Comparison of ENCODE assay signal across 8 mouse cellular contexts in genomic region chr5:33628820-33629300, GRCm38 (mm10). TPM values are rescaled to one million over a fixed set of nuclear protein-coding genes. Genes with fewer than 3 reads are reported as not detected.
A peak's percentile ranks its signal among the peaks of the same experiment; 100 is the strongest.
DNase-seq lines count a peak whose midpoint lies in the region; ATAC-seq and TF ChIP-seq lines count a peak whose summit lies in the region.

No protein-coding gene starts in this region.

- H3K27me3 ChIP-seq in heart, adult 2 months (ENCODE audit: control insufficient read depth, insufficient read depth, low read length), result no peaks in the 10 kb centered on the region
- no peaks in the 10 kb centered on the region for H3K27me3 ChIP-seq in forebrain, embryonic 11.5 days (ENCODE audit: control insufficient read depth, insufficient read depth, low read length)
- H3K27me3 ChIP-seq in megakaryocyte, embryonic 14.5 days (replicated peaks), result no peaks in the 10 kb centered on the region
- H3K27me3 ChIP-seq in splenic B cell, adult 2 months (ENCODE audit: control insufficient read depth, insufficient read depth, low read length, poor library complexity, severe bottlenecking), result no peaks in the 10 kb centered on the region

- under 1% methylated on average over 24 of the region's 24 CpGs for WGBS in heart, adult 2 months
- WGBS in forebrain, embryonic 11.5 days, result under 1% methylated on average over 24 of the region's 24 CpGs

- no peak for TF ChIP-seq CTCF in heart, adult 2 months (IDR thresholded peaks at IDR 0.05)

- no peak for TF ChIP-seq EP300 in heart, adult 2 months (IDR thresholded peaks at IDR 0.05; ENCODE audit: insufficient read depth, low read depth, low read length)

- peaks cover 6% of the 10 kb centered on the region for H3K79me2 ChIP-seq in heart, adult 2 months (replicated peaks; ENCODE audit: control insufficient read depth, insufficient read depth, low read length)

- no peak for TF ChIP-seq POLR2A in heart, adult 2 months (IDR thresholded peaks at IDR 0.05; ENCODE audit: insufficient read depth, low read depth, low read length)

- no peaks in the 10 kb centered on the region for H3K9me3 ChIP-seq in forebrain, embryonic 11.5 days (ENCODE audit: control insufficient read depth, low read length)
- H3K9me3 ChIP-seq in megakaryocyte, embryonic 14.5 days, result no peaks in the 10 kb centered on the region

- no peak for ATAC-seq in forebrain, embryonic 11.5 days (replicated peaks; ENCODE audit: low FRiP score)
- 0 out of 4 replicates have a peak, but pooled peaks have one; percentile 18 to 21 for ATAC-seq in hematopoietic stem cell, adult 5-6 weeks (replicated peaks in 1 of 2; ENCODE audit: insufficient read depth in 1 of 2, low FRiP score in 2 of 2, low TSS enrichment in 1 of 2, low read depth in 1 of 2, poor library complexity in 2 of 2, severe bottlenecking in 2 of 2)

- intact Hi-C loops in heart, adult 2 months (cut with DNase I), result no loop called here
- intact Hi-C loops in heart, postnatal 36 days (cut with DNase I), result loop anchor here (10.0 kb wide), 1 partner anchor 354 kb away; the partner anchor contains the start of gene Ctbp1

- peaks cover 14% of the 10 kb centered on the region for H3K4me1 ChIP-seq in heart, adult 2 months (ENCODE audit: control insufficient read depth, insufficient read depth, low read length)
- no peaks in the 10 kb centered on the region; the same call in 1 of the 2 replicates for H3K4me1 ChIP-seq in forebrain, embryonic 11.5 days (replicated peaks; ENCODE audit: control insufficient read depth, insufficient read depth, low read length)
- peaks cover 55% of the 10 kb centered on the region for H3K4me1 ChIP-seq in megakaryocyte, embryonic 14.5 days

- DNase-seq in heart, adult 2 months, result no peak
- no peak for DNase-seq in heart, postnatal 36 days
- peak; percentile 72 for DNase-seq in adrenal gland, postnatal 14 days
- peak; percentile 77 for DNase-seq in forebrain, embryonic 11.5 days (ENCODE audit: low spot score)
- DNase-seq in left cerebral cortex, adult 8-10 months (ENCODE audit: low spot score in 2 of 2), result peak; percentile 28 to 47
- DNase-seq in splenic B cell, adult 2 months (ENCODE audit: low read depth, low spot score), result peak; percentile 61

- peak overlapping the region; percentile 75 for H3K4me3 ChIP-seq in heart, adult 2 months
- H3K4me3 ChIP-seq in forebrain, embryonic 11.5 days (ENCODE audit: low read depth, low read length), result peak overlapping the region; percentile 75
- H3K4me3 ChIP-seq in megakaryocyte, embryonic 14.5 days (replicated peaks), result peak overlapping the region; percentile 99

- H3K4me2 ChIP-seq in forebrain, embryonic 11.5 days (ENCODE audit: low read depth, low read length, severe bottlenecking), result peak overlapping the region; percentile 90

- peak overlapping the region; percentile 80 for H3K27ac ChIP-seq in heart, adult 2 months
- peak overlapping the region; percentile 77 for H3K27ac ChIP-seq in forebrain, embryonic 11.5 days (ENCODE audit: low read depth, low read length)

- H3K36me3 ChIP-seq in heart, adult 2 months (ENCODE audit: control insufficient read depth, insufficient read depth, low read length), result peaks cover 3% of the 10 kb centered on the region; the same call in 1 of the 2 replicates
- no peaks in the 10 kb centered on the region for H3K36me3 ChIP-seq in forebrain, embryonic 11.5 days (ENCODE audit: control insufficient read depth, insufficient read depth, low read length)
- peaks cover 15% of the 10 kb centered on the region for H3K36me3 ChIP-seq in megakaryocyte, embryonic 14.5 days (replicated peaks; ENCODE audit: low read length)
- H3K36me3 ChIP-seq in splenic B cell, adult 2 months (ENCODE audit: control insufficient read depth, insufficient read depth, low read length, poor library complexity, severe bottlenecking), result no peaks in the 10 kb centered on the region

- H3K9ac ChIP-seq in heart, adult 2 months (ENCODE audit: low read depth, low read length), result peak overlapping the region; percentile 91
- peak overlapping the region; percentile 81 for H3K9ac ChIP-seq in forebrain, embryonic 11.5 days (ENCODE audit: low read length)

RNA-seq across cellular contexts. Expression of gene Fam53a, which starts 0.6 kb away (rescaled TPM):
- 10 to 100 TPM; 26.1 to 26.9 TPM for total RNA-seq in heart, adult 2 months (2021)
- 19.7 and 22.8 TPM in 2 replicates for polyA plus RNA-seq in heart, adult 2 months (2012; rRNA removed)
- total RNA-seq in heart, postnatal 36 days (2021), result 10 to 100 TPM; 25.9 to 28.7 TPM
- 26.8 and 27.6 TPM in 2 replicates for total RNA-seq in adrenal gland, postnatal 14 days (2021)
- 71.4 and 74.4 TPM in 2 replicates for polyA plus RNA-seq in forebrain, embryonic 11.5 days (2014; fragmentation: Nextera tagmentation; extraction: Ambion mirVana)
- total RNA-seq in hematopoietic stem cell, adult 5-6 weeks (2017), result 13.3 and 18.6 TPM in 2 replicates
- total RNA-seq in left cerebral cortex, adult 8-10 months (2022), result 10 to 100 TPM; 22.4 to 28.3 (median 26.2) TPM
- 54.8 and 80.4 TPM in 2 replicates for polyA plus RNA-seq in megakaryocyte, embryonic 14.5 days (2012; ENCODE audit: insufficient read depth, low replicate concordance)

RNA-seq across cellular contexts. Expression of gene Gm9903, which starts 0.9 kb away (rescaled TPM):
- 1 to 10 TPM; 1.0 to 1.1 TPM for total RNA-seq in heart, adult 2 months (2021)
- 2.1 and 2.5 TPM in 2 replicates for polyA plus RNA-seq in heart, adult 2 months (2012; rRNA removed)
- total RNA-seq in heart, postnatal 36 days (2021), result under 1 TPM; 0.39 to 0.84 TPM
- total RNA-seq in adrenal gland, postnatal 14 days (2021), result 0.44 and 0.49 TPM in 2 replicates
- polyA plus RNA-seq in forebrain, embryonic 11.5 days (2014; fragmentation: Nextera tagmentation; extraction: Ambion mirVana), result 0.48 and 0.55 TPM in 2 replicates
- 0.20 and 0.81 TPM in 2 replicates for total RNA-seq in hematopoietic stem cell, adult 5-6 weeks (2017)
- total RNA-seq in left cerebral cortex, adult 8-10 months (2022), result under 1 TPM; 0.55 to 0.89 (median 0.76) TPM
- polyA plus RNA-seq in megakaryocyte, embryonic 14.5 days (2012; ENCODE audit: insufficient read depth, low replicate concordance), result not detected in 2 replicates

RNA-seq across cellular contexts. Expression of gene Slbp, which starts 23.5 kb away (rescaled TPM):
- total RNA-seq in heart, adult 2 months (2021), result 10 to 100 TPM; 10.6 to 12.7 TPM
- 7.7 and 13.8 TPM in 2 replicates for polyA plus RNA-seq in heart, adult 2 months (2012; rRNA removed)
- 10 to 100 TPM; 13.1 to 13.7 TPM for total RNA-seq in heart, postnatal 36 days (2021)
- total RNA-seq in adrenal gland, postnatal 14 days (2021), result 53.5 and 61.1 TPM in 2 replicates
- polyA plus RNA-seq in forebrain, embryonic 11.5 days (2014; fragmentation: Nextera tagmentation; extraction: Ambion mirVana), result 295 and 321 TPM in 2 replicates
- 220 and 242 TPM in 2 replicates for total RNA-seq in hematopoietic stem cell, adult 5-6 weeks (2017)
- total RNA-seq in left cerebral cortex, adult 8-10 months (2022), result 10 to 100 TPM; 25.0 to 28.6 (median 26.4) TPM
- 14.6 and 43.9 TPM in 2 replicates for polyA plus RNA-seq in megakaryocyte, embryonic 14.5 days (2012; ENCODE audit: insufficient read depth, low replicate concordance)

RNA-seq across cellular contexts. Expression of gene Tacc3, which starts 29.1 kb away (rescaled TPM):
- 1 to 10 TPM; 1.4 to 3.1 TPM for total RNA-seq in heart, adult 2 months (2021)
- polyA plus RNA-seq in heart, adult 2 months (2012; rRNA removed), result 1.8 and 2.6 TPM in 2 replicates
- total RNA-seq in heart, postnatal 36 days (2021), result 1 to 10 TPM; 2.0 to 2.2 TPM
- 16.8 and 23.8 TPM in 2 replicates for total RNA-seq in adrenal gland, postnatal 14 days (2021)
- 331 and 332 TPM in 2 replicates for polyA plus RNA-seq in forebrain, embryonic 11.5 days (2014; fragmentation: Nextera tagmentation; extraction: Ambion mirVana)
- 103 and 133 TPM in 2 replicates for total RNA-seq in hematopoietic stem cell, adult 5-6 weeks (2017)
- total RNA-seq in left cerebral cortex, adult 8-10 months (2022), result 1 to 10 TPM; 5.3 to 7.5 (median 6.9) TPM
- 4.6 and 33.1 TPM in 2 replicates for polyA plus RNA-seq in megakaryocyte, embryonic 14.5 days (2012; ENCODE audit: insufficient read depth, low replicate concordance)

RNA-seq across cellular contexts. Expression of gene Tmem129, which starts 29.4 kb away (rescaled TPM):
- 10 to 100 TPM; 19.3 to 21.8 TPM for total RNA-seq in heart, adult 2 months (2021)
- polyA plus RNA-seq in heart, adult 2 months (2012; rRNA removed), result 40.1 and 49.0 TPM in 2 replicates
- total RNA-seq in heart, postnatal 36 days (2021), result 10 to 100 TPM; 20.8 to 21.0 TPM
- 20.0 and 25.1 TPM in 2 replicates for total RNA-seq in adrenal gland, postnatal 14 days (2021)
- 39.3 and 41.8 TPM in 2 replicates for polyA plus RNA-seq in forebrain, embryonic 11.5 days (2014; fragmentation: Nextera tagmentation; extraction: Ambion mirVana)
- total RNA-seq in hematopoietic stem cell, adult 5-6 weeks (2017), result 18.3 and 23.0 TPM in 2 replicates
- total RNA-seq in left cerebral cortex, adult 8-10 months (2022), result 10 to 100 TPM; 23.1 to 26.2 (median 24.0) TPM
- polyA plus RNA-seq in megakaryocyte, embryonic 14.5 days (2012; ENCODE audit: insufficient read depth, low replicate concordance), result 5.7 and 19.6 TPM in 2 replicates

Comparison
In these comparisons a context has a peak if more than half of its experiments do, and no peak if none do; other contexts are left out.
1. DNase-seq: peak in adrenal gland, postnatal 14 days (single experiment), forebrain, embryonic 11.5 days (single experiment), left cerebral cortex, adult 8-10 months (2 of 2) and splenic B cell, adult 2 months (single experiment); none in heart, adult 2 months (0 of 2) and heart, postnatal 36 days (0 of 2).
2. Peak in every context shown above with its lines, with median percentiles within 50 percentile points of each other: H3K4me3 ChIP-seq.